Comparison of ENCODE assay signal across 8 mouse cellular contexts in the genomic region with DNA sequence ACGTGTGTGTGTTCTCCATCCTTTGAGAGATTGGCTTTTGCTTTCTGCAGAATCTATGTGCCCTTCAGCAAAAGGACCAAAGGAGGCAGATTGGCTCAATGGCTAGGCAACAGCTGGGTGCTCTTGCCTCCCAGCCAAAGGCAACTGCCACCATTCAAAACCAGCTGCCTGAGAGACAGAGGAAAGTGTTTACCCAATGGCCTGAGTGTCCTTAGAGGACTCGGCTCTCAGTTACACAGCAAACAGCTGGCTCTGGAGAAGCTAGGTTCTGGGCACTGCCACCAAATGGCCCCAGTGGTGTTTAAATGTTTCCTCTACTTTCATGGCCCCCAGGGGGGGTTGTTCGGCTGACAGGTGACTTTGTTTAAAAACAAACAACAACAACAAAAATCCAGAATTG. TPM values are rescaled to one million over a fixed set of nuclear protein-coding genes. Genes with fewer than 3 reads are reported as not detected.
DNase-seq lines count a peak whose midpoint lies in the region; ATAC-seq and TF ChIP-seq lines count a peak whose summit lies in the region.

No protein-coding gene starts in this region.

- H3K9me3 ChIP-seq in hindbrain, embryonic 14.5 days (ENCODE audit: control insufficient read depth, low read length) = no peaks in the 10 kb centered on the region
- no peaks in the 10 kb centered on the region for H3K9me3 ChIP-seq in midbrain, embryonic 10.5 days (replicated peaks)

- intact Hi-C loops in left cerebral cortex, postnatal 14 days (cut with DNase I) = no loop called here

- TF ChIP-seq CTCF in cerebellum, adult 2 months (IDR thresholded peaks at IDR 0.05; ENCODE audit: borderline replicate concordance, insufficient read depth, low read depth, low read length) = no peak
- no peak for TF ChIP-seq CTCF in bone marrow macrophage, adult 2 months (IDR thresholded peaks at IDR 0.05; ENCODE audit: low read depth, low read length)

- H3K4me2 ChIP-seq in hindbrain, embryonic 14.5 days (replicated peaks) = peak overlapping the region; percentile 46

- no peak for DNase-seq in cerebellum, adult 2 months
- no peak for DNase-seq in cerebellum, adult 11-12 months
- no peak for DNase-seq in hindbrain, embryonic 14.5 days (ENCODE audit: low spot score)
- DNase-seq in midbrain, embryonic 10.5 days (ENCODE audit: low spot score) = no peak
- DNase-seq in left cerebral cortex, postnatal 14 days (ENCODE audit: low spot score in 2 of 2) = no peak
- no peak for DNase-seq in testis, postnatal 14 days (ENCODE audit: low spot score)

- 68% methylated on average over 3 of the region's 3 CpGs for WGBS in cerebellum, adult 2 months
- WGBS in hindbrain, embryonic 14.5 days = 52% methylated on average over 3 of the region's 3 CpGs
- WGBS in midbrain, embryonic 10.5 days = 46% methylated on average over 3 of the region's 3 CpGs

- H3K4me3 ChIP-seq in cerebellum, adult 2 months (replicated peaks; ENCODE audit: insufficient read depth, low read depth, low read length) = no peak overlapping the region
- peak overlapping the region; percentile 56 for H3K4me3 ChIP-seq in bone marrow macrophage, adult 2 months (ENCODE audit: insufficient read depth, low read length)
- no peak overlapping the region for H3K4me3 ChIP-seq in hindbrain, embryonic 14.5 days (replicated peaks; ENCODE audit: low read length)
- 0 out of 2 replicates have a peak overlapping the region, but pooled peaks have one; percentile 45 for H3K4me3 ChIP-seq in midbrain, embryonic 10.5 days

- H3K27me3 ChIP-seq in cerebellum, adult 2 months (ENCODE audit: control insufficient read depth, insufficient read depth, low read length) = no peaks in the 10 kb centered on the region
- 0 out of 2 replicates have a peak, but pooled peaks cover 3% of the 10 kb centered on the region for H3K27me3 ChIP-seq in hindbrain, embryonic 14.5 days (ENCODE audit: control insufficient read depth, insufficient read depth, low read length)
- peaks cover 25% of the 10 kb centered on the region for H3K27me3 ChIP-seq in midbrain, embryonic 10.5 days (ENCODE audit: low read depth, poor library complexity, severe bottlenecking)

- ATAC-seq in hindbrain, embryonic 14.5 days (ENCODE audit: low FRiP score) = no peak
- no peak for ATAC-seq in erythroblast, adult 5-6 weeks (replicated peaks; ENCODE audit: low FRiP score, poor library complexity, severe bottlenecking)

- H3K4me1 ChIP-seq in cerebellum, adult 2 months (ENCODE audit: control insufficient read depth, insufficient read depth, low read length) = peaks cover 4% of the 10 kb centered on the region; the same call in 1 of the 2 replicates
- H3K4me1 ChIP-seq in bone marrow macrophage, adult 2 months (ENCODE audit: control insufficient read depth, insufficient read depth, low read length) = no peaks in the 10 kb centered on the region
- 0 out of 2 replicates have a peak, but pooled peaks cover 4% of the 10 kb centered on the region for H3K4me1 ChIP-seq in hindbrain, embryonic 14.5 days (replicated peaks; ENCODE audit: control insufficient read depth, insufficient read depth, low read length)
- H3K4me1 ChIP-seq in midbrain, embryonic 10.5 days = peaks cover 12% of the 10 kb centered on the region

- H3K9ac ChIP-seq in hindbrain, embryonic 14.5 days = no peak overlapping the region

- H3K27ac ChIP-seq in cerebellum, adult 2 months (ENCODE audit: insufficient read depth, low read length) = peak overlapping the region; percentile 12; the same call in 1 of the 2 replicates
- H3K27ac ChIP-seq in bone marrow macrophage, adult 2 months (ENCODE audit: insufficient read depth, low read depth, low read length) = no peak overlapping the region
- 0 out of 2 replicates have a peak overlapping the region, but pooled peaks have one; percentile 14 for H3K27ac ChIP-seq in hindbrain, embryonic 14.5 days
- peak overlapping the region; percentile 63; the same call in 1 of the 2 replicates for H3K27ac ChIP-seq in midbrain, embryonic 10.5 days (replicated peaks)

- no peaks in the 10 kb centered on the region for H3K36me3 ChIP-seq in hindbrain, embryonic 14.5 days (replicated peaks; ENCODE audit: control insufficient read depth, insufficient read depth)
- H3K36me3 ChIP-seq in midbrain, embryonic 10.5 days = no peaks in the 10 kb centered on the region

- TF ChIP-seq POLR2A in cerebellum, adult 2 months (IDR thresholded peaks at IDR 0.05; ENCODE audit: borderline replicate concordance, insufficient read depth, low read length) = no peak
- TF ChIP-seq POLR2A in bone marrow macrophage, adult 2 months (IDR thresholded peaks at IDR 0.05; ENCODE audit: borderline replicate concordance, low read depth, low read length) = no peak

RNA-seq across cellular contexts. Expression of gene Apln, which starts 19.1 kb away (rescaled TPM):
- polyA plus RNA-seq in cerebellum, adult 2 months (2012; rRNA removed) = 20.0 and 24.9 TPM in 2 replicates
- 0.17 TPM in 1 of 2 replicates, not detected in the other for polyA plus RNA-seq in bone marrow macrophage, adult 2 months (2012; ENCODE audit: insufficient read depth, insufficient read length, missing spikeins)
- 1.7 and 2.0 TPM in 2 replicates for polyA plus RNA-seq in hindbrain, embryonic 14.5 days (2014; fragmentation: Nextera tagmentation; extraction: Ambion mirVana)
- 4.1 and 5.2 TPM in 2 replicates for polyA plus RNA-seq in midbrain, embryonic 10.5 days (2016; fragmentation: Nextera tagmentation; extraction: Ambion mirVana)
- 10 to 100 TPM; 27.0 to 28.0 TPM for total RNA-seq in left cerebral cortex, postnatal 14 days (2021)
- not detected in 2 replicates for total RNA-seq in erythroblast, adult 5-6 weeks (2015; ENCODE audit: low replicate concordance)
- 0.28 TPM in 1 of 2 replicates, not detected in the other for total RNA-seq in erythroblast, adult 5-6 weeks (2017; ENCODE audit: low replicate concordance)

RNA-seq across cellular contexts. Expression of gene Xpnpep2, which starts 54.8 kb away (rescaled TPM):
- polyA plus RNA-seq in cerebellum, adult 2 months (2012; rRNA removed) = 0.08 and 0.13 TPM in 2 replicates
- not detected in 2 replicates for polyA plus RNA-seq in bone marrow macrophage, adult 2 months (2012; ENCODE audit: insufficient read depth, insufficient read length, missing spikeins)
- polyA plus RNA-seq in hindbrain, embryonic 14.5 days (2014; fragmentation: Nextera tagmentation; extraction: Ambion mirVana) = 0.35 and 0.70 TPM in 2 replicates
- polyA plus RNA-seq in midbrain, embryonic 10.5 days (2016; fragmentation: Nextera tagmentation; extraction: Ambion mirVana) = 1.9 and 2.2 TPM in 2 replicates
- total RNA-seq in left cerebral cortex, postnatal 14 days (2021) = under 1 TPM; 0.40 to 0.48 TPM
- not detected in 2 replicates for total RNA-seq in erythroblast, adult 5-6 weeks (2015; ENCODE audit: low replicate concordance)
- 0.56 TPM in 1 of 2 replicates, not detected in the other for total RNA-seq in erythroblast, adult 5-6 weeks (2017; ENCODE audit: low replicate concordance)

Comparison
In these comparisons a context has a peak if more than half of its experiments do, and no peak if none do; other contexts are left out.
1. H3K4me3 ChIP-seq: peak in bone marrow macrophage, adult 2 months (single experiment) and midbrain, embryonic 10.5 days (single experiment); none in cerebellum, adult 2 months (single experiment) and hindbrain, embryonic 14.5 days (single experiment).